Mouse (Mus musculus) megakaryocyte, adult 5-6 weeks (primary cell): Measurements from ENCODE around the gene Gnb4. TPM values are rescaled to one million over a fixed set of nuclear protein-coding genes. Genes with fewer than 3 reads are reported as not detected.
A peak's percentile ranks its signal among the peaks of the same experiment; 100 is the strongest.

Source experiments
- ATAC-seq: 2 replicates; pipeline ENCODE4 v1.8.0; 2016; ENCODE audit warnings: mild to moderate bottlenecking, inconsistent platforms; ENCODE audit not compliant: poor library complexity, severe bottlenecking
- total RNA-seq, 2 experiments: library from RNA; stranded (forward) in 1 of 2; stranded (reverse) in 1 of 2; fragments of 153-499, 151-499 nt in 1 of 2; fragments of 221-1000, 200-1000 nt in 1 of 2; gene quantifications; 2 replicates each; pipeline versions ENCODE4 v1.2.3 to v1.2.4; 2015 to 2017

The Gnb4 gene
- total RNA-seq (2015) (1.8 and 2.7 TPM in 2 replicates), total RNA-seq (2017) (2.0 and 5.2 TPM in 2 replicates)

- peak; percentile 67 for ATAC-seq
These were observed at the start of gene Gnb4 for GRCm38 (mm10) chr3:32616331-32617052. TSS of gene Gnb4 (minus strand) at chr3:32616585.

GRCm38 (mm10) chr3:32661556-32661930 is 45.2 kb upstream of the Gnb4 start:
- ATAC-seq, result no peak

GRCm38 (mm10) chr3:32660831-32661555 is 44.6 kb upstream of the Gnb4 start:
- ATAC-seq, result no peak

- ATAC-seq, result no peak
These were observed 43.9 kb upstream of the Gnb4 start for GRCm38 (mm10) chr3:32660276-32660675.

- no peak for ATAC-seq
These were observed 43.1 kb upstream of the Gnb4 start for GRCm38 (mm10) chr3:32659506-32659905.

GRCm38 (mm10) chr3:32658821-32659220 is 42.4 kb upstream of the Gnb4 start:
- ATAC-seq, result no peak

GRCm38 (mm10) chr3:32658401-32658800 is 42.0 kb upstream of the Gnb4 start:
- no peak for ATAC-seq

- ATAC-seq, result no peak
These were observed 40.1 kb upstream of the Gnb4 start for GRCm38 (mm10) chr3:32656398-32656994.

GRCm38 (mm10) chr3:32655994-32656393 is 39.6 kb upstream of the Gnb4 start:
- no peak for ATAC-seq

- ATAC-seq, result no peak
These were observed 36.4 kb upstream of the Gnb4 start for GRCm38 (mm10) chr3:32652739-32653138.

GRCm38 (mm10) chr3:32649284-32649683 is 32.9 kb upstream of the Gnb4 start:
- no peak for ATAC-seq

- no peak for ATAC-seq
These were observed 30.5 kb upstream of the Gnb4 start for GRCm38 (mm10) chr3:32646918-32647317.

GRCm38 (mm10) chr3:32644751-32645150 is 28.4 kb upstream of the Gnb4 start:
- ATAC-seq, result no peak

GRCm38 (mm10) chr3:32642116-32642515 is 25.7 kb upstream of the Gnb4 start:
- no peak for ATAC-seq

- ATAC-seq, result no peak
These were observed 21.9 kb upstream of the Gnb4 start for GRCm38 (mm10) chr3:32638240-32638639.

- ATAC-seq, result no peak
These were observed 16.4 kb upstream of the Gnb4 start for GRCm38 (mm10) chr3:32632760-32633264.

- no peak for ATAC-seq
These were observed 13.8 kb upstream of the Gnb4 start for GRCm38 (mm10) chr3:32630210-32630609.

- no peak for ATAC-seq
These were observed 11.8 kb upstream of the Gnb4 start for GRCm38 (mm10) chr3:32628141-32628540.

- no peak for ATAC-seq
These were observed 5.7 kb upstream of the Gnb4 start for GRCm38 (mm10) chr3:32622106-32622505.

- ATAC-seq, result no peak
These were observed 5.3 kb upstream of the Gnb4 start for GRCm38 (mm10) chr3:32621658-32622057.

- no peak for ATAC-seq
These were observed 763 bp upstream of the Gnb4 start for GRCm38 (mm10) chr3:32617053-32617642.
